Mouse (Mus musculus): ENCODE data around the gene Fgf18. TPM values are rescaled to one million over a fixed set of nuclear protein-coding genes. Genes with fewer than 3 reads are reported as not detected.

The Fgf18 gene
- total and polyA plus RNA-seq, 3 experiments = not detected

GRCm38 (mm10) chr11:33176525-33177245 lies 29.5 kb upstream of the Fgf18 start (continued):
- TF ChIP-seq USF1 (IDR thresholded peaks at IDR 0.05; ENCODE audit: low read depth, low read length) (no peak), MAFK (IDR thresholded peaks at IDR 0.05; ENCODE audit: insufficient replicate concordance, low read length) (no peak), MYC (IDR thresholded peaks at IDR 0.05; ENCODE audit: low read depth, low read length) (0 out of 2 replicates have a peak, but pooled peaks have one; percentile 49), ELF1 (IDR thresholded peaks at IDR 0.05; ENCODE audit: low read depth, low read length) (no peak), EP300 (IDR thresholded peaks at IDR 0.05; ENCODE audit: low read length) (no peak), HCFC1 (IDR thresholded peaks at IDR 0.05; ENCODE audit: low read depth, low read length) (no peak), ZC3H11A (IDR thresholded peaks at IDR 0.05; ENCODE audit: low read depth, low read length) (peak; percentile 71), TBP (conservative IDR thresholded peaks at IDR 0.05; ENCODE audit: low read depth, low read length) (no peak), TCF12 (IDR thresholded peaks at IDR 0.05; ENCODE audit: low read depth, low read length) (no peak), POLR2AphosphoS2 (IDR thresholded peaks at IDR 0.05; ENCODE audit: low read depth, low read length) (no peak), JUN (IDR thresholded peaks at IDR 0.05; ENCODE audit: insufficient read depth, low read depth, low read length) (no peak), USF2 (conservative IDR thresholded peaks at IDR 0.05; ENCODE audit: low read depth, low read length) (no peak)

GRCm38 (mm10) chr11:33175768-33176167 lies 28.6 kb upstream of the Fgf18 start:
- Histone ChIP-seq H3K36me3 (replicated peaks in 1 of 2; ENCODE audit: control insufficient read depth in 1 of 2, insufficient read depth in 1 of 2, low read length in 1 of 2) (no peaks in the 10 kb centered on the region), H3K4me3 (replicated peaks in 1 of 3; ENCODE audit: low read depth in 2 of 3, low read length in 2 of 3, poor library complexity in 1 of 3) (no peak overlapping the region), H3K9me3 (replicated peaks; ENCODE audit: low read length) (no peaks in the 10 kb centered on the region), H3K9ac (ENCODE audit: insufficient read depth, low read depth) (no peak overlapping the region), H3K4me1 (ENCODE audit: control insufficient read depth in 1 of 2, insufficient read depth in 2 of 2) (no peaks in the 10 kb centered on the region), H3K79me2 (replicated peaks; ENCODE audit: control insufficient read depth, extremely low read depth, insufficient read depth, poor library complexity, severe bottlenecking) (no peaks in the 10 kb centered on the region), H3K27ac (ENCODE audit: insufficient read depth, low read depth) (no peak overlapping the region), H3K27me3 (replicated peaks) (no peaks in the 10 kb centered on the region), H3K4me2 (ENCODE audit: insufficient read depth, low read depth, poor library complexity, severe bottlenecking) (no peak overlapping the region)
- in situ Hi-C loops (cut with MboI; ENCODE audit: low pct_ligation_motif_present, low pct_unique_long_range_greater_than_20kb, low sequenced_read_pairs) = loop anchor here (5.0 to 10.0 kb wide), 4 partner anchors 122 to 539 kb away; no protein-coding TSS in a partner anchor
- TF ChIP-seq RAD21 (IDR thresholded peaks at IDR 0.05; ENCODE audit: low read depth, low read length) = no peak
- TF ChIP-seq ETS1 (conservative IDR thresholded peaks at IDR 0.05; ENCODE audit: low read depth, low read length) = no peak
- TF ChIP-seq MAZ (IDR thresholded peaks at IDR 0.05; ENCODE audit: low read depth, low read length) = no peak
- no peak for TF ChIP-seq CHD1 (IDR thresholded peaks at IDR 0.05; ENCODE audit: low read depth, low read length)
- no peak for TF ChIP-seq BHLHE40 (IDR thresholded peaks at IDR 0.05; ENCODE audit: low read depth, low read length)
- TF ChIP-seq POLR2A (IDR thresholded peaks at IDR 0.05; ENCODE audit: low read depth, low read length) = no peak
- no peak for TF ChIP-seq MEF2A (IDR thresholded peaks at IDR 0.05; ENCODE audit: borderline replicate concordance, low read depth, low read length)
- no peak for TF ChIP-seq IRF4 (IDR thresholded peaks at IDR 0.05; ENCODE audit: low read depth, low read length)
- no peak for TF ChIP-seq RCOR1 (conservative IDR thresholded peaks at IDR 0.05; ENCODE audit: low read depth, low read length)
- TF ChIP-seq ZNF384 (IDR thresholded peaks at IDR 0.05; ENCODE audit: low read depth, low read length) = no peak
- TF ChIP-seq JUND (conservative IDR thresholded peaks at IDR 0.05; ENCODE audit: low read depth, low read length) = no peak
- dilution Hi-C loops (cut with MboI; ENCODE audit: extremely low pct_ligation_motif_present, extremely low pct_unique_long_range_greater_than_20kb, low sequenced_read_pairs) = no loop called here
- no peak for DNase-seq (ENCODE audit: extremely low read depth)
